Mouse (Mus musculus) lung, embryonic 14.5 days (tissue): Measurements from ENCODE around the gene Tef. TPM values are rescaled to one million over a fixed set of nuclear protein-coding genes. Genes with fewer than 3 reads are reported as not detected.

Experiments
- ATAC-seq: fragments of 200-750 bp; cut with Nextera tagmentation; 2 replicates; pipeline ENCODE4 v1.8.0; 2017; ENCODE audit warnings: mild to moderate bottlenecking, moderate TSS enrichment, moderate library complexity; ENCODE audit not compliant: insufficient read depth
- DNase-seq: peaks from one replicate; pipeline ENCODE4 v3.0.0-alpha.2; 2015
- H3K27ac ChIP-seq: fragments of 300-500 bp; sonication (generic); 2 replicates; pipeline ENCODE4 v1.5.1; 2014; ENCODE audit warnings: low read depth, mild to moderate bottlenecking, moderate library complexity
- H3K27me3 ChIP-seq: fragments of 300-500 bp; sonication (generic); 2 replicates; pipeline ENCODE4 v1.6.1; 2014; ENCODE audit warnings: low read length, control low read depth; ENCODE audit not compliant: insufficient read depth
- H3K36me3 ChIP-seq: fragments of 300-500 bp; sonication (generic); 2 replicates; pipeline ENCODE4 v1.6.1; 2014; ENCODE audit warnings: control low read depth; ENCODE audit not compliant: insufficient read depth
- H3K4me1 ChIP-seq: fragments of 300-500 bp; sonication (generic); 2 replicates; pipeline ENCODE4 v1.6.1; 2014; ENCODE audit warnings: antibody characterized with exemption, control low read depth; ENCODE audit not compliant: insufficient read depth
- H3K4me2 ChIP-seq: fragments of 300-500 bp; sonication (generic); 2 replicates; pipeline ENCODE4 v1.6.1; 2014; ENCODE audit warnings: mild to moderate bottlenecking
- H3K4me3 ChIP-seq: fragments of 300-500 bp; sonication (generic); 2 replicates; pipeline ENCODE4 v1.5.1; 2014; ENCODE audit warnings: low read depth, low read length
- H3K9ac ChIP-seq: fragments of 300-500 bp; sonication (generic); 2 replicates; pipeline ENCODE4 v1.6.1; 2014
- H3K9me3 ChIP-seq: fragments of 300-500 bp; sonication (generic); 2 replicates; pipeline ENCODE4 v1.6.1; 2016; ENCODE audit warnings: low read depth, low read length, control low read depth
- CTCF ChIP-seq: IDR thresholded peaks from 2 replicates; pipeline ENCODE4 v1.5.1; 2016; ENCODE audit warnings: antibody characterized with exemption, low read depth
- WGBS: fragments of 180-500 bp; shearing (Covaris S2); extraction: QIAGEN DNeasy Blood & Tissue Kit; methylation state at CpG from one replicate; pipeline ENCODE4 v1.1.7; 2014; 5-methylcytosine and 5-hydroxymethylcytosine counted together
- polyA plus RNA-seq: library from polyadenylated mRNA; unstranded; fragments of >200 nt; fragmentation: Nextera tagmentation; extraction: Ambion mirVana; gene quantifications from 2 replicates; pipeline ENCODE4 v1.2.1, GENCODE M21; 2014

Gene Tef
- polyA plus RNA-seq, 1 experiment from 2014 or later, result 23.8 TPM

DNA sequence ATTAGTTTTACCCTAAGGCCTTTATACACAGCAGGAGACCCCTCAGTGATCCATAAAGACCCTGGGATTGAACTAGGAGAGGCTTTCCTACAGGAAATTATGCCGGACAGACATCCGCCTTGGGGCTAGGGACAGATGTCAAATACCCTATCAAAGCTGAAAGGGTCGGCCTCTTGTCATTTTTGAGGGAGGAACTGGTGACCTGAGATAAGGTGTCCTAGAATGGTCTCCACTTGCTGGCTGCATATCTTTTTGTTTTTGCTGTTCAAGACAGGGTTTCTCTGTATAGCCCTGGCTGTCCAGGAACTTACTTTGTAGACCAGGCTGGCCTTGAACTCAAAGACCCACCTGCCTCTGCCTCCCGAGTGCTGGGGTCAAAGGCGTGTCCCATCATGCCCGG, 37.6 kb upstream of the Tef start:
- WGBS, result 86% methylated on average over 6 of the region's 6 CpGs
- DNase-seq, result no peak

DNA sequence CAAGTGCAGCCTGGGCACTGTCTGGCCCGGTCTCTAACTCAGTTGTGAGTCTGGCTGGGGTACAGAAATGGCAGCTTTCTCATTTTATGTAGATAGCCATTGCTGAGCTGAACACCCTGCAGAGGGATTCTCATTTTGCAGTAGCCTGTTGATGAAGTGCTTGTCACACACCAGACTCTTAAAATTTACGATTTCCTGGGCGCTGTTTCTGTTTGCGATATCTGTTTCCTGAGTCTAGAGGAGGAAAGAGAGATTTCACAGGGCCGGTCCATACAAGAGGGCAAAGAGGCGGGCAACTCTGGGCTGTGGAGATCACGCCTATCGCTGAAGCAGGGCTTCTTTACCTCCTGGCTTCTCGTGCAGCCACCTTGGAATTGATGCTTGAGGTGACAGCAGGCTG, 36.6 kb upstream of the Tef start:
- ATAC-seq, result no peak
- peaks cover 33% of the 10 kb centered on the region for H3K36me3 ChIP-seq
- H3K27ac ChIP-seq, result no peak overlapping the region
- H3K9ac ChIP-seq, result no peak overlapping the region
- no peaks in the 10 kb centered on the region for H3K4me1 ChIP-seq
- no peaks in the 10 kb centered on the region for H3K9me3 ChIP-seq
- H3K4me2 ChIP-seq, result no peak overlapping the region
- WGBS, result 78% methylated on average over 9 of the region's 9 CpGs
- no peaks in the 10 kb centered on the region for H3K27me3 ChIP-seq
- no peak for DNase-seq
- no peak for TF ChIP-seq CTCF
- no peak overlapping the region for H3K4me3 ChIP-seq

More for the DNA sequence above, 37.6 kb upstream of the Tef start:
- Histone ChIP-seq H3K27ac (no peak overlapping the region), H3K9ac (no peak overlapping the region), H3K36me3 (peaks cover 25% of the 10 kb centered on the region), H3K4me2 (no peak overlapping the region), H3K4me3 (no peak overlapping the region), H3K4me1 (no peaks in the 10 kb centered on the region), H3K27me3 (no peaks in the 10 kb centered on the region), H3K9me3 (no peaks in the 10 kb centered on the region)
- no peak for TF ChIP-seq CTCF
- ATAC-seq, result no peak

- peaks cover 33% of the 10 kb centered on the region for H3K36me3 ChIP-seq
- DNase-seq, result no peak
- no peak overlapping the region for H3K4me3 ChIP-seq
- no peaks in the 10 kb centered on the region for H3K27me3 ChIP-seq
- ATAC-seq, result no peak
- WGBS, result 87% methylated on average over 5 of the region's 5 CpGs
- no peaks in the 10 kb centered on the region for H3K4me1 ChIP-seq
- H3K9me3 ChIP-seq, result no peaks in the 10 kb centered on the region
- no peak overlapping the region for H3K4me2 ChIP-seq
- no peak for TF ChIP-seq CTCF
- H3K9ac ChIP-seq, result no peak overlapping the region
- no peak overlapping the region for H3K27ac ChIP-seq
Measured at GRCm38 (mm10) chr15:81766439-81766838, 35.8 kb upstream of the Tef start.

DNA sequence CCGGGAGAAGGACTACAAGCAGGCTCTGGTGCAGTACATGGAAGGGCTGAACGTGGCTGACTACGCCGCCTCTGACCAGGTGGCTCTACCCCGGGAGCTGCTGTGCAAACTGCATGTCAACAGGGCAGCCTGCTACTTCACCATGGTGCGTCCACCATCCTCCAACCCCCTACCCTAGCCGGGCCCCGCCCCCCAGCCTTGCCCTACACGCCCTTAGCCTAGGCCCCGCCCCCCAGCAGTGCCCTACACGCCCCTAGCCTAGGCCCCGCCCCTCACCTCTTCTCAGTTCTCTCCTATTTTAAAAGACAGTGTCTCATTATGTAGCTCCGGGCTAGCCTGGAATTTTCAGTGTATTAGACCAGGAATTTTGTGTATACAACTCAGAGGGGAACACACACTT, 33.2 kb upstream of the Tef start:
- Histone ChIP-seq H3K9me3 (no peaks in the 10 kb centered on the region), H3K27me3 (no peaks in the 10 kb centered on the region), H3K27ac (no peak overlapping the region), H3K4me1 (no peaks in the 10 kb centered on the region), H3K36me3 (peaks cover 52% of the 10 kb centered on the region), H3K9ac (no peak overlapping the region), H3K4me2 (no peak overlapping the region), H3K4me3 (no peak overlapping the region)
- no peak for DNase-seq
- ATAC-seq, result no peak; the same call in 1 of the 2 replicates
- no peak for TF ChIP-seq CTCF
- WGBS, result 62% methylated on average over 13 of the region's 13 CpGs

DNA sequence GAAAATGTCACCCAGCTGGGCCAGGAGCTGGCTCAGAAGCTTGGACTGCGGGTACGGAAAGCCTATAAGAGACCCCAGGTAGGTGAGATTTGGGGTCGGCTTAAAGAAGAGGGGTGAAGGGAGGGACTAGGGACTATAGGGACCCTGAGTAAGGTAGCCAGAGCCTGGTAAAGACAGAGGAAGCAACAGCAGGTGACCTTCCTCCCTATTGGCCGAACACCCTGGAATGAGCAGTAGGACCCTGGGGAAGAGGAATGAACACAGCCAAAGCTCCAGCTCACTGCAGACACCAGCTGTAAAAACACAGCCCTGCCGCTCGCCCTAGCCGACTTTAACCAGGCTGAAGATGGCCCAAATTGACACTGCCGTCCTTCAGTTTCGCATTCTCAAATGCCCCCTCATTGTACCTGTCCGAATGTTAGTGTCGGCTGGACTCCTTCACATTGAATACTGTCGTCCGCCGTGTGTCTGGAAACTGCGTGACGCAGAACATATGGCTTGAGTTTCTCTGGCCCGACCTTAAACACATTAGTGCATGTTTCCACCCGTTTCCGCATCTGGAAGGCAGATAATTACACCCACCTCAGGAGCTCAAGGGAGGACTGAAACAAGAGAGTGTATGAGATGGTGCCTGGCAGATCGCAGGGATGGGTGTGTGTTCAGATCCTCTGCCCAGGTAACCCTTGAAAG, 29.6 kb upstream of the Tef start:
- H3K9me3 ChIP-seq, result no peaks in the 10 kb centered on the region
- DNase-seq (no peak), ATAC-seq (no peak)
- peaks cover 87% of the 10 kb centered on the region for H3K36me3 ChIP-seq
- no peak for TF ChIP-seq CTCF
- no peak overlapping the region for H3K27ac ChIP-seq
- no peaks in the 10 kb centered on the region for H3K27me3 ChIP-seq
- H3K4me2 ChIP-seq, result no peak overlapping the region
- H3K9ac ChIP-seq, result no peak overlapping the region
- 74% methylated on average over 20 of the region's 20 CpGs for WGBS
- no peak overlapping the region for H3K4me3 ChIP-seq
- no peaks in the 10 kb centered on the region for H3K4me1 ChIP-seq

DNA sequence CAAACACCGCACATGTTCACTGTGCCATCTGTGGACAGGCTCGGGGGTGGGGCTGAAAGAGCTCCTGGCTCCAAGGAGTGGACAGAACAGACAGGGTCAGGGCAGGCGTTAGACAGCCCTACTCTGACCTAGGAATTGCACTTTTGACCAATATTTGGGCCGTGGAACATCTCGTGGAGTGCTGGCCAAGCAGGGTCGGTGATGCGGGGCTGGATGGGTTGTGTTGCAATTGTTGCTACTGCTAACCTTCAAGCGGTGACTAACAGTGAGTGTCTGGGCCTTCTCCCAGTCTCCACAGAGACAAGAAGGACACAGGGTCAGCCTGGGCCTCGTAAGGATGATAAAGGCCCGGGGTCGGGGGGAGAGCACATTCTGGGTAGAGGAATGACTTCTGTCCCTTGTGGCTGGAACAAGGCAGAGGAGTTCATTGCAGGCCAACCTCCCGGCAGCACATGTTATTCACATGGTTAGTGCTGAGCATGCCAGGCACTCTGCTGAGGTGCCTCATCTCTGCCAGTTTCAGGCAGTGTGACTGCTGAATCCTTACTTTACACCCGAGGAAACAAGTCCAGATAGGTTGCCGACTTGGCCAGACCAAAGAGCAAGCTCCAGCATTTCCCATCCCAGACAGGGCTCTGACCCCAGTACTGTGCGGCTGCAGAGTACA, 27.6 kb upstream of the Tef start:
- Histone ChIP-seq H3K27me3 (no peaks in the 10 kb centered on the region), H3K9me3 (no peaks in the 10 kb centered on the region), H3K4me2 (no peak overlapping the region), H3K4me3 (no peak overlapping the region), H3K4me1 (no peaks in the 10 kb centered on the region), H3K36me3 (peaks cover 91% of the 10 kb centered on the region), H3K27ac (no peak overlapping the region), H3K9ac (no peak overlapping the region)
- no peak for DNase-seq
- 81% methylated on average over 15 of the region's 15 CpGs for whole genome bisulfite sequencing
- ATAC-seq, result no peak
- no peak for TF ChIP-seq CTCF

- TF ChIP-seq CTCF, result no peak
- no peak overlapping the region for H3K4me2 ChIP-seq
- no peaks in the 10 kb centered on the region for H3K4me1 ChIP-seq
- ATAC-seq (no peak), DNase-seq (no peak)
- no peaks in the 10 kb centered on the region for H3K9me3 ChIP-seq
- peaks cover 100% of the 10 kb centered on the region for H3K36me3 ChIP-seq
- no peak overlapping the region for H3K4me3 ChIP-seq
- H3K27me3 ChIP-seq, result no peaks in the 10 kb centered on the region
- no peak overlapping the region for H3K27ac ChIP-seq
- H3K9ac ChIP-seq, result no peak overlapping the region
- WGBS, result 84% methylated on average over 11 of the region's 11 CpGs
Measured at GRCm38 (mm10) chr15:81776631-81777422, 25.4 kb upstream of the Tef start.
